Mouse (Mus musculus) urinary bladder, postnatal 36 days (tissue): ENCODE measurements around the gene Prss30.
A peak's percentile ranks its signal among the peaks of the same experiment; 100 is the strongest.

Experiments used
- DNase-seq, 2 experiments: peaks; one replicate each; pipeline ENCODE4 v3.0.0; 2022; ENCODE audit warnings: low spot score in 2 of 2, mixed read lengths in 1 of 2

The Prss30 gene

GRCm38 (mm10) chr17:23980297-23980909, at the start of gene Prss30:
Prss30 (minus strand) TSS chr17:23980566.
- DNase-seq: no peak

GRCm38 (mm10) chr17:24029477-24029876, 49.1 kb upstream of the Prss30 start:
- DNase-seq: no peak

- DNase-seq: peak; percentile 44 to 46
Observed at GRCm38 (mm10) chr17:24021375-24022199, 41.2 kb upstream of the Prss30 start.

GRCm38 (mm10) chr17:24020696-24021095, 40.3 kb upstream of the Prss30 start:
- DNase-seq: no peak

- no peak for DNase-seq
Observed at GRCm38 (mm10) chr17:24015727-24016126, 35.4 kb upstream of the Prss30 start.

- no peak for DNase-seq
Observed at GRCm38 (mm10) chr17:24014433-24014965, 34.1 kb upstream of the Prss30 start.

GRCm38 (mm10) chr17:24012921-24013320, 32.6 kb upstream of the Prss30 start:
- no peak for DNase-seq

- no peak for DNase-seq
Observed at GRCm38 (mm10) chr17:24009617-24010016, 29.3 kb upstream of the Prss30 start.

GRCm38 (mm10) chr17:24008105-24008504, 27.7 kb upstream of the Prss30 start:
- DNase-seq: no peak

GRCm38 (mm10) chr17:24007391-24007790, 27.0 kb upstream of the Prss30 start:
- DNase-seq: peak; percentile 40 to 60

- no peak for DNase-seq
Observed at GRCm38 (mm10) chr17:24006930-24007329, 26.6 kb upstream of the Prss30 start.

GRCm38 (mm10) chr17:24005049-24005448, 24.7 kb upstream of the Prss30 start:
- DNase-seq: no peak

- DNase-seq: no peak
Observed at GRCm38 (mm10) chr17:24004071-24004665, 23.8 kb upstream of the Prss30 start.

- DNase-seq: peak; percentile 32 to 49
Observed at GRCm38 (mm10) chr17:24000404-24000803, 20.0 kb upstream of the Prss30 start.

- DNase-seq: peak; percentile 50 to 55
Observed at GRCm38 (mm10) chr17:23998383-23998782, 18.0 kb upstream of the Prss30 start.

- peak; percentile 74 to 76 for DNase-seq
Observed at GRCm38 (mm10) chr17:23997901-23998300, 17.5 kb upstream of the Prss30 start, which contains the start of gene Prss22. Prss22 (minus strand) TSS chr17:23998100.

GRCm38 (mm10) chr17:23995421-23995820, 15.1 kb upstream of the Prss30 start:
- no peak for DNase-seq

- DNase-seq: no peak
Observed at GRCm38 (mm10) chr17:23994667-23995066, 14.3 kb upstream of the Prss30 start.

GRCm38 (mm10) chr17:23993559-23994428, 13.4 kb upstream of the Prss30 start:
- DNase-seq: peak; percentile 91 to 93

GRCm38 (mm10) chr17:23992789-23993553, 12.6 kb upstream of the Prss30 start:
- DNase-seq: no peak

GRCm38 (mm10) chr17:23989802-23990201, 9.4 kb upstream of the Prss30 start:
- no peak for DNase-seq
